Mouse (Mus musculus) lung, embryonic 16.5 days (tissue): ENCODE results near the gene Gstp3. TPM values are rescaled to one million over a fixed set of nuclear protein-coding genes. Genes with fewer than 3 reads are reported as not detected.
"Not testable (repeated sequence)": the region's sequence is repeated elsewhere in the genome, so short reads cannot be mapped to it uniquely, and the experiment has no call there.

ENCODE experiments used
- ATAC-seq: fragments of 200-750 bp; cut with Nextera tagmentation; 2 replicates; pipeline ENCODE4 v1.8.0; 2017; ENCODE audit warnings: low read depth, mild to moderate bottlenecking, moderate library complexity
- H3K27ac ChIP-seq: fragments of 300-500 bp; sonication (generic); 2 replicates; pipeline ENCODE4 v1.5.1; 2014; ENCODE audit warnings: mild to moderate bottlenecking, control low read depth, low read length
- H3K27me3 ChIP-seq: fragments of 300-500 bp; sonication (generic); 2 replicates; pipeline ENCODE4 v1.6.1; 2014; ENCODE audit warnings: low read depth, low read length, mixed read lengths; ENCODE audit not compliant: control insufficient read depth, insufficient read depth
- H3K36me3 ChIP-seq: fragments of 300-500 bp; sonication (generic); 2 replicates; pipeline ENCODE4 v1.6.1; 2014; ENCODE audit warnings: low read length; ENCODE audit not compliant: control insufficient read depth, insufficient read depth
- H3K4me1 ChIP-seq: fragments of 300-500 bp; sonication (generic); replicated peaks from 2 replicates; pipeline ENCODE4 v1.6.1; 2014; ENCODE audit warnings: low read length, mixed read lengths; ENCODE audit not compliant: control insufficient read depth, insufficient read depth
- H3K4me2 ChIP-seq: fragments of 300-500 bp; sonication (generic); 2 replicates; pipeline ENCODE4 v1.6.1; 2014; ENCODE audit warnings: low read depth, low read length, control low read depth
- H3K4me3 ChIP-seq: fragments of 300-500 bp; sonication (generic); 2 replicates; pipeline ENCODE4 v1.5.1; 2014; ENCODE audit warnings: mild to moderate bottlenecking, low read length, control low read depth
- H3K9ac ChIP-seq: fragments of 300-500 bp; sonication (generic); 2 replicates; pipeline ENCODE4 v1.6.1; 2014; ENCODE audit warnings: low read length, control low read depth
- H3K9me3 ChIP-seq: fragments of 300-500 bp; sonication (generic); 2 replicates; pipeline ENCODE4 v1.6.1; 2016; ENCODE audit warnings: low read length; ENCODE audit not compliant: control insufficient read depth
- WGBS: fragments of 180-500 bp; shearing (Covaris S2); extraction: QIAGEN DNeasy Blood & Tissue Kit; methylation state at CpG from one replicate; pipeline ENCODE4 v1.1.7; 2014; 5-methylcytosine and 5-hydroxymethylcytosine counted together
- polyA plus RNA-seq: library from polyadenylated mRNA; unstranded; fragments of >200 nt; fragmentation: Nextera tagmentation; extraction: Ambion mirVana; gene quantifications from 2 replicates; pipeline ENCODE4 v1.2.1, GENCODE M21; 2015

Gene Gstp3
- polyA plus RNA-seq, 1 experiment from 2014 or later, result 0.85 TPM

DNA sequence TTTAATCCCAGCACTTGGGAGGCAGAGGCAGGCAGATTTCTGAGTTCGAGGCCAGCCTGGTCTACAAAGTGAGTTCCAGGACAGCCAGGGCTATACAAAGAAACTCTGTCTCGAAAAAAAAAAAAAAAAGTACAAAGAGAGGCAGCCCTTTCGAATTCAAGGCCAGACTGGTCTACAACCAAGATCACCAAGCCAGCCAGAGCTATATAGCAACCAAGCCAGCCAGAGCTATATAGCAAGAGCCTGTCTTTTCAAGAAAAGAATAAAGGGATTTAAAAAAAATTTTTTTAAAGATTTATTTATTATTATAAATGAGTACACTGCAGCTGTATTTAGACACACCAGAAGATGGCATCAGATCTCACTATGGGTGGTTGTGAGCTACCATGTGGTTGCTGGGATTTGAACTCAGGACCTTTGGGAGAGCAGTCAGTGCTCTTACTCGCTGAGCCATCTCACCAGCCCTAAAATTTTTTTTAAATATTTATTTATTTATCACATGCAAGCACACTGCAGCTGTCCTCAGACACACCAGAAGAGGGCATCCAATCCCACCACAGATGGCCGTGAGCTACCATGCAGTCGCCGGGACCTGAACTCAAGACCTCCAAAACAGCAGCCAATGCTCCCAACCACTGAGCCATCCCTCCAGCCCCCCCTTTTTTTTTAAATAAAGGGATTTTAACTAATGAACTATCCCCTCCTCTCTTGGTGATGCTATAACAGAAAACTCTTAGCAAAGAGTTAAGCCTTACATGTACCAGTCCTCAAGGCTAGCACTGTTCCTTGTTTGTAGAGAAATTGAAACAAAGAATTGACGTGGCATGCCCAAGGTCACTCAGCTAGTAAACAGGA is 902 bp upstream of the Gstp3 start:
- H3K27ac ChIP-seq, result not testable (repeated sequence)
- 84% methylated on average over 8 of the region's 8 CpGs for WGBS

DNA sequence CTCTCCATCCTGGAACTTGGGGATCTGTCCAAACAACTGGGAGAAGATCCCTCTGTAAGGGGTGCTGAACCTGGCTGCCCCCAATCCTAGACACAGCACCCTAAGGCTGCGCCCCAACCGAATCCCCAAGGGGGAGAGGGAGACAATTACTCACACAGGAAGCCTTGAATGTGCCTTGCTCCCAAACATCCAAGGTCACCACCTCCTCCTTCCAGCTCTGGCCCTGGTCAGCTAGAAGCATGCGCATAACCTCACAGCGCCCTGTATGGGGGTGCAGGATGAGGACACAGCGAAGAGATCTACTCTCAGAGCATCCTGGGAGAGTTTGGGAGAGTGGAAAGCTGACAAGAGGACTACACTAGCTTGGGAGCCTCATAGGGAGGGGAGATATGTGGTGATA is 788 bp downstream of the Gstp3 start:
- no peak for ATAC-seq
- WGBS, result 86% methylated on average over 5 of the region's 5 CpGs
- no peak overlapping the region for H3K27ac ChIP-seq

More for the DNA sequence above, 902 bp upstream of the Gstp3 start:
- not testable (repeated sequence) for H3K27me3 ChIP-seq, H3K4me2 ChIP-seq, H3K9me3 ChIP-seq, H3K4me1 ChIP-seq, ATAC-seq, H3K36me3 ChIP-seq, H3K4me3 ChIP-seq, H3K9ac ChIP-seq

DNA sequence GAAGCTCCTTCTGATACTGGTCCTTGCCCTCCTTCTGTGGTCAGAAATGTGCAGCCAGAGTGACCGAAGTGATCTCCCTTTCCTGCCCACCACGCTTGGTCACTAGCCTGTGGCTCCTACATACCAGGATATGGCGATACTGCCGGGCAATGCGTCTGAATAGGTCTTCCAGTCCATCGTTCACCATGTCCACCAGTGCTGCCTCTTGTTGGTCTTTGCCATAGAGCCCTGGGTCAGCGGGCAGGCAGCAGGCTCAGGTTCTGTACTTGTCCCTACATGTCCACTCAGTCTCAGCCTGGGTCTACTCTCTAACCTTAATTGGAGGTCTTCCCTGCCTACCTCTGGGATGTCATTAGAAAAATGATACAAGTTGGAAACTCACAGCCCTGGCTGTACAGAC is 1.4 kb downstream of the Gstp3 start:
- Histone ChIP-seq H3K9ac (no peak overlapping the region), H3K9me3 (no peaks in the 10 kb centered on the region), H3K4me3 (no peak overlapping the region), H3K4me1 (peaks cover 6% of the 10 kb centered on the region; the same call in 1 of the 2 replicates), H3K27ac (no peak overlapping the region), H3K27me3 (no peaks in the 10 kb centered on the region; the same call in 1 of the 2 replicates), H3K4me2 (no peak overlapping the region), H3K36me3 (no peaks in the 10 kb centered on the region)
- 94% methylated on average over 7 of the region's 7 CpGs for WGBS
- no peak for ATAC-seq

More for the DNA sequence above, 788 bp downstream of the Gstp3 start:
- peaks cover 6% of the 10 kb centered on the region; the same call in 1 of the 2 replicates for H3K4me1 ChIP-seq
- no peak overlapping the region for H3K4me3 ChIP-seq
- no peaks in the 10 kb centered on the region; the same call in 1 of the 2 replicates for H3K27me3 ChIP-seq
- H3K36me3 ChIP-seq, result no peaks in the 10 kb centered on the region
- H3K9me3 ChIP-seq, result no peaks in the 10 kb centered on the region
- H3K4me2 ChIP-seq, result no peak overlapping the region
- H3K9ac ChIP-seq, result no peak overlapping the region

DNA sequence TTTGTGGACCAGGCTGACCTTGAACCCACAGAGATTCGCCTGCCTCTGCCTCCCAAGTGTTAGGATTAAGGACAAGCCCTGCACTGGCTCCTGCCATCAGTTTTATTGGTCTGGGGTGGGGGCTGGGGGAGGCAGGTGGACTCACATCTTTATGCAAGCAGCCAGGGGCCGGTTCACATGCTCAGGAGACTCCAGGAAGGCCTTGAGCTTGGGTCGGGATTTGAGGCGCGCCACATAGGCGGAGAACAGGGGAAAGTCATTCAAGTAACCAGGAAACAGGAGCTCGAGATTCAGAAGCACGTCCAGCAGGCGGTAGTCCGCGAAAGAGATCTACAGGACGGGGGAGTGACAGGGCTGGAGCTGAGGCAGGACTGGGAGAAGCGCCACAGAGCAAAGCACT is 2.0 kb downstream of the Gstp3 start:
- ATAC-seq, result no peak
- no peaks in the 10 kb centered on the region for H3K9me3 ChIP-seq
- H3K4me2 ChIP-seq, result no peak overlapping the region
- 82% methylated on average over 13 of the region's 13 CpGs for WGBS
- H3K27me3 ChIP-seq, result no peaks in the 10 kb centered on the region; the same call in 1 of the 2 replicates
- no peak overlapping the region for H3K4me3 ChIP-seq
- H3K9ac ChIP-seq, result no peak overlapping the region
- H3K27ac ChIP-seq, result no peak overlapping the region
- H3K4me1 ChIP-seq, result peaks cover 6% of the 10 kb centered on the region; the same call in 1 of the 2 replicates
- H3K36me3 ChIP-seq, result no peaks in the 10 kb centered on the region

DNA sequence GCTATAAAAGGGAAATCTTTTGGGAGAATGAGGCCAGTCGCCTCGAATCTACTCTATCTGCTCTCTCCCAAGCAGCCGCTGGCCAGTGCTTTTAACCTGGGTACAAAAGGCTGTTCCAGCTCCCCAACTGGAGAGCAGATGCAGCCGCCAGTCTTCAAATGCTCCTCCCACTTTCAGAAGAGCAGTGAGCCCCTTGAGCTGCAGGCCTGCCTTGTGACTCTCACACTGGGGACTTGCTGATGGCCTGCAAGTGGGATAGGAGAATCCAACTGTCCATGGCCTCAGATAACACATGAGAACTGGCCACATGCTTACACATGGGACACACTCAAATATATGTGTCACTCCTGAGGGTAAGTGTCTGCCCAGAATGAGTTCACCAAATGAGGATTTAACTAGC is 2.6 kb downstream of the Gstp3 start:
- peaks cover 6% of the 10 kb centered on the region; the same call in 1 of the 2 replicates for H3K4me1 ChIP-seq
- H3K27me3 ChIP-seq, result no peaks in the 10 kb centered on the region; the same call in 1 of the 2 replicates
- no peak overlapping the region for H3K4me3 ChIP-seq
- no peak for ATAC-seq
- no peaks in the 10 kb centered on the region for H3K36me3 ChIP-seq
- H3K9ac ChIP-seq, result no peak overlapping the region
- no peaks in the 10 kb centered on the region for H3K9me3 ChIP-seq
- H3K4me2 ChIP-seq, result no peak overlapping the region
- WGBS, result 43% methylated on average over 4 of the region's 4 CpGs
- no peak overlapping the region for H3K27ac ChIP-seq

DNA sequence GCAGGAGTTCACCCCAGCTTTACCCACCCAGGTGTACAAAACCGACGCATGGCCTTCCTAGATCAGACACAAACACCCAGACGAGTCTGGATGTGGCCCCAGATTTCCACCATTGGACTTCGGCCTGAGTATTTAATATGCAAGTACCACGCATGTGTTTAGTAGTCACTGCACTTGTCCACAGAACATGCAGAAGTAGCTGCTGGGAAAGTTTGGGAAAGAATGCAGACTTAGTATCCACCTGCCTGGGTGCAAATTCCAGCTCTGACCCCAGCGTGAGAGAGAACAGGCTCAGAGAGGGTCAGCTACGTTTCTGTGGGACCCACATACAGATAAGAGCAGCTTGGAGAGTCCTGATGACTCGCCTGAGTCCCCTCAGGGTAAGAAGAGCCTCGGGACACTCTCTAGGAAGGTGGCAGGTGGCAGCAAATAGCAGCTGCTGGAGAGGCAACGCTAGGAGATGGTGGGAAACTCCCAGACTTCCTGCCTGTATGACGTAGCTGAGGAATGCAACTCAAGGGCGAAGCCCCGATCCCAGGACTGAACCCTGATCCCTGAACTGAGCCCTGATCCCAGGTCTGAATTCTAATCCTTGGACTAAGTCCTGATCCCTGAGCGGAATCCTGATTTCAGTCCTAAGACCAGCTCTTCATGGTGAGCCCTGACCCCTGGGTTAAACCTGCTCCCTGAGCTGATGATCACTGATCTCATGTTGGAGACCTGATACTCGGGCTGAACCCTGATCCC is 3.2 kb downstream of the Gstp3 start:
- H3K27ac ChIP-seq, result no peak overlapping the region
- H3K4me3 ChIP-seq, result no peak overlapping the region
- no peaks in the 10 kb centered on the region for H3K9me3 ChIP-seq
- no peak overlapping the region for H3K9ac ChIP-seq
- peaks cover 6% of the 10 kb centered on the region; the same call in 1 of the 2 replicates for H3K4me1 ChIP-seq
- 48% methylated on average over 15 of the region's 15 CpGs for WGBS
- no peak for ATAC-seq
- no peaks in the 10 kb centered on the region; the same call in 1 of the 2 replicates for H3K27me3 ChIP-seq
- no peaks in the 10 kb centered on the region for H3K36me3 ChIP-seq
- no peak overlapping the region for H3K4me2 ChIP-seq

DNA sequence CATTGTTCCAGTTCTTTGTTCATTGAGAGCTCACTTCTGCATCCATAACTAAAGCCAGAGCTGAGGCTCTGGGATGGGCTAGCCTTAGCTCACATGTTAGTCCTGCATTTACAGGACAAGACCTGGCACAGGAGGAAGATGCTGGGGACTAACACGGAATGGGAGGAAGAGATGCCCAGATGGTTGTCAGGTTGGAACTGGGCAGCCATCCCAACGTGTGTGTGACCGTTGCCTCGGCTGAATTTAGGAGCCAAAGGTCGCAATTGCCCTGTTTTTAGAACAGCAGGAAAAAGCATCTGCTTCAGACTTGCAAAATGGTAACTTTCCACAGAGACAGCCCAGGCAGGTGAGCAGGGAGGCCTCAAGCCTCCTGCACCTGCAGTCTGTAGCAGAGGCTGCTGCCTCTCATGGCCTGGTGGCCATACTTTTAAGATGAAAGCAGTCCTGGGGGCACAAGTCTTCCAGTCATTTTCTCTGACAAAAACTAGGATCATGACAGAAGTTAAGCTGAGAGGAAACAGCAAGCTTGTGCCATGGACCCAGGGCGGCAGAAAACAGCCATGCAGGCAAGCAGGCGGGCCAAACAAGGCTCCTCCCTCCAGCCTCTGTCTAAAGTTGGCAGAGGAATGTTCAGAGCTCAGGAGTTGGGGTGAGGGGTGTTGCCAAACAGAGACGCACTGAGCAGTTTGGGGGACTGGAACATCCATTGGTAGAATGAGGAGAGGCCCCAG is 4.0 kb downstream of the Gstp3 start:
- H3K9ac ChIP-seq, result no peak overlapping the region
- no peak overlapping the region for H3K27ac ChIP-seq
- no peak overlapping the region for H3K4me2 ChIP-seq
- H3K4me3 ChIP-seq, result no peak overlapping the region
- peaks cover 6% of the 10 kb centered on the region; the same call in 1 of the 2 replicates for H3K4me1 ChIP-seq
- H3K9me3 ChIP-seq, result no peaks in the 10 kb centered on the region
- no peaks in the 10 kb centered on the region for H3K36me3 ChIP-seq
- 0 out of 2 replicates have a peak, but pooled peaks have one; percentile 23 for ATAC-seq
- WGBS, result 64% methylated on average over 8 of the region's 8 CpGs
- no peaks in the 10 kb centered on the region; the same call in 1 of the 2 replicates for H3K27me3 ChIP-seq

DNA sequence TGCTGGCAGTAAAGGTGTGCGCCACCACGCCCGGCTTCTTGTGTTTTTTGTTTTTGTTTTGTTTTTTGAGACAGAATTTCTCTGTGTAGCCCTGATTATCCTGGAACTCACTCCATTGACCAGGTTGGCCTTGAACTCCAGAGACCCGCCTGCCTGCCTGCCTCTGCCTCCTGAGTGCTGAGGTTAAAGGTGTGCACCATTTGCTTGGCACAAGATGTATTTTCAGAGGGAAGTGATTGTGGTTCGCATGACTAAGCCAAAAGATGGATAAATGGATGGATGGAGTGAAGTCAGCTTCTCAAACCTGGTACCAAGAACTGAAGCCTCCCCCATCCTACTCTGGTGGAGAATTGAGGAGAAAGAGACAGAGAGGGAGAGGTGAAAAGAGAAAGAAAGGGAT is 4.8 kb downstream of the Gstp3 start:
- H3K4me2 ChIP-seq, result no peak overlapping the region
- H3K27me3 ChIP-seq, result no peaks in the 10 kb centered on the region; the same call in 1 of the 2 replicates
- ATAC-seq, result no peak
- no peaks in the 10 kb centered on the region for H3K9me3 ChIP-seq
- WGBS, result 85% methylated on average over 5 of the region's 5 CpGs
- no peak overlapping the region for H3K9ac ChIP-seq
- H3K36me3 ChIP-seq, result no peaks in the 10 kb centered on the region
- no peak overlapping the region for H3K4me3 ChIP-seq
- peaks cover 5% of the 10 kb centered on the region; the same call in 1 of the 2 replicates for H3K4me1 ChIP-seq
- no peak overlapping the region for H3K27ac ChIP-seq
